Comparison of ENCODE assay signal across 24 mouse cellular contexts in genomic region chr5:146332541-146332940, GRCm38 (mm10). TPM values are rescaled to one million over a fixed set of nuclear protein-coding genes. Genes with fewer than 3 reads are reported as not detected.
DNase-seq lines count a peak whose midpoint lies in the region; ATAC-seq lines count a peak whose summit lies in the region.
"Had no signal": no experiment of that assay in that cellular context is flagged by ENCODE, and none has a peak within 500 bp of the region (broad histone marks: within the 10 kb centered on the region; RNA-seq: fewer than 3 reads in every experiment).

No protein-coding gene starts in this region.

- no peak overlapping the region for H3K9ac ChIP-seq in hindbrain, embryonic 14.5 days
- no peak overlapping the region for H3K9ac ChIP-seq in midbrain, embryonic 16.5 days (ENCODE audit: low read depth, low read length)
- H3K9ac ChIP-seq: forebrain, embryonic 12.5 days; heart, embryonic 13.5 days; limb, embryonic 15.5 days; liver, embryonic 14.5 days; lung, embryonic 14.5 days had no signal

- peak; percentile 40 to 42 for DNase-seq in cerebellum, postnatal 10 days
- DNase-seq in cerebellum, adult 9-10 months = no peak
- peak; percentile 47 for DNase-seq in hindbrain, embryonic 14.5 days (ENCODE audit: low spot score)
- DNase-seq in hindbrain, embryonic 10.5 days (ENCODE audit: low spot score) = no peak
- DNase-seq in R1 (ENCODE audit: low read depth, low spot score) = peak; percentile 31
- no peak for DNase-seq in kidney, postnatal 4 days
- DNase-seq: adrenal gland, postnatal 14 days; cerebellum, adult 9-11 months; gastrocnemius, postnatal 10 days; heart, postnatal 14 days; kidney, adult 18-20 months; left cerebral cortex, postnatal 4 days; lung, embryonic 14.5 days; retina, postnatal 1 day; right cerebral cortex, postnatal 4 days; thymus, postnatal 14 days had no signal

- H3K27ac ChIP-seq in hindbrain, embryonic 14.5 days = no peak overlapping the region
- H3K27ac ChIP-seq in hindbrain, embryonic 10.5 days = no peak overlapping the region
- H3K27ac ChIP-seq in midbrain, embryonic 16.5 days (ENCODE audit: low read length) = peak overlapping the region; percentile 68
- H3K27ac ChIP-seq: embryonic facial prominence, embryonic 10.5 days; forebrain, embryonic 12.5 days; heart, embryonic 13.5 days; kidney, postnatal 0 days; limb, embryonic 15.5 days; liver, embryonic 14.5 days had no signal

- H3K4me3 ChIP-seq in hindbrain, embryonic 14.5 days (replicated peaks; ENCODE audit: low read length) = no peak overlapping the region
- H3K4me3 ChIP-seq in hindbrain, embryonic 10.5 days = no peak overlapping the region
- H3K4me3 ChIP-seq in midbrain, embryonic 16.5 days (ENCODE audit: low read depth, low read length) = no peak overlapping the region
- H3K4me3 ChIP-seq: embryonic facial prominence, embryonic 10.5 days; forebrain, embryonic 12.5 days; heart, embryonic 13.5 days; limb, embryonic 15.5 days had no signal

- H3K36me3 ChIP-seq in hindbrain, embryonic 14.5 days (replicated peaks; ENCODE audit: control insufficient read depth, insufficient read depth) = no peaks in the 10 kb centered on the region
- no peaks in the 10 kb centered on the region for H3K36me3 ChIP-seq in hindbrain, embryonic 10.5 days
- H3K36me3 ChIP-seq in midbrain, embryonic 16.5 days (ENCODE audit: control insufficient read depth, insufficient read depth, low read length) = no peaks in the 10 kb centered on the region
- H3K36me3 ChIP-seq: embryonic facial prominence, embryonic 10.5 days; forebrain, embryonic 12.5 days; heart, embryonic 13.5 days; limb, embryonic 15.5 days had no signal

- H3K27me3 ChIP-seq in hindbrain, embryonic 14.5 days (ENCODE audit: control insufficient read depth, insufficient read depth, low read length) = no peaks in the 10 kb centered on the region
- no peaks in the 10 kb centered on the region for H3K27me3 ChIP-seq in hindbrain, embryonic 10.5 days (ENCODE audit: insufficient read depth, poor library complexity, severe bottlenecking)
- no peaks in the 10 kb centered on the region for H3K27me3 ChIP-seq in midbrain, embryonic 16.5 days (ENCODE audit: control insufficient read depth, insufficient read depth, low read depth, low read length)
- H3K27me3 ChIP-seq: forebrain, embryonic 12.5 days; limb, embryonic 15.5 days had no signal

- H3K4me2 ChIP-seq in hindbrain, embryonic 14.5 days (replicated peaks) = no peak overlapping the region
- peak overlapping the region; percentile 6; the same call in 1 of the 2 replicates for H3K4me2 ChIP-seq in midbrain, embryonic 16.5 days (ENCODE audit: low read length)
- H3K4me2 ChIP-seq: forebrain, embryonic 12.5 days; heart, embryonic 13.5 days; limb, embryonic 15.5 days; lung, embryonic 14.5 days had no signal

- H3K4me1 ChIP-seq in hindbrain, embryonic 14.5 days (replicated peaks; ENCODE audit: control insufficient read depth, insufficient read depth, low read length) = no peaks in the 10 kb centered on the region
- peaks cover 4% of the 10 kb centered on the region; the same call in 1 of the 2 replicates for H3K4me1 ChIP-seq in hindbrain, embryonic 10.5 days (replicated peaks)
- H3K4me1 ChIP-seq in midbrain, embryonic 16.5 days (ENCODE audit: control insufficient read depth, insufficient read depth, low read length) = peaks cover 5% of the 10 kb centered on the region
- H3K4me1 ChIP-seq: embryonic facial prominence, embryonic 10.5 days; forebrain, embryonic 12.5 days; heart, embryonic 13.5 days; limb, embryonic 15.5 days had no signal

- ATAC-seq in hindbrain, embryonic 14.5 days (ENCODE audit: low FRiP score) = no peak
- peak; percentile 73 for ATAC-seq in midbrain, embryonic 16.5 days
- ATAC-seq: inflammation-experienced regulatory T-cells, adult 6 months had no signal

- H3K9me3 ChIP-seq in hindbrain, embryonic 14.5 days (ENCODE audit: control insufficient read depth, low read length) = no peaks in the 10 kb centered on the region
- no peaks in the 10 kb centered on the region for H3K9me3 ChIP-seq in hindbrain, embryonic 10.5 days
- no peaks in the 10 kb centered on the region for H3K9me3 ChIP-seq in midbrain, embryonic 16.5 days (replicated peaks; ENCODE audit: control insufficient read depth, low read length, poor library complexity, severe bottlenecking)
- H3K9me3 ChIP-seq: embryonic facial prominence, embryonic 10.5 days; forebrain, embryonic 12.5 days; heart, embryonic 13.5 days; limb, embryonic 15.5 days had no signal

- 50% methylated on average over 7 of the region's 7 CpGs for WGBS in hindbrain, embryonic 14.5 days
- 62% methylated on average over 7 of the region's 7 CpGs for WGBS in hindbrain, embryonic 10.5 days
- WGBS in midbrain, embryonic 16.5 days = 44% methylated on average over 7 of the region's 7 CpGs

RNA-seq across cellular contexts. Expression of gene Wasf3, which starts 52.2 kb away (rescaled TPM):
- polyA plus RNA-seq in hindbrain, embryonic 14.5 days (2014; fragmentation: Nextera tagmentation; extraction: Ambion mirVana) = 10.3 and 10.4 TPM in 2 replicates
- polyA plus RNA-seq in hindbrain, embryonic 10.5 days (2016; fragmentation: Nextera tagmentation; extraction: Ambion mirVana) = 13.1 and 16.7 TPM in 2 replicates
- polyA plus RNA-seq in midbrain, embryonic 16.5 days (2015; fragmentation: Nextera tagmentation; extraction: Ambion mirVana) = 21.0 and 21.4 TPM in 2 replicates
- polyA plus RNA-seq: inflammation-experienced regulatory T-cells, adult 6 months had no signal

Comparison
In these comparisons a context has a peak if more than half of its experiments do, and no peak if none do; other contexts are left out.
1. DNase-seq: peak in cerebellum, postnatal 10 days (2 of 2), hindbrain, embryonic 14.5 days (single experiment) and R1 (single experiment); none in cerebellum, adult 9-10 months (single experiment), hindbrain, embryonic 10.5 days (single experiment) and kidney, postnatal 4 days (0 of 2).